17 mouse cellular contexts compared by ENCODE assay signal in the genomic region with DNA sequence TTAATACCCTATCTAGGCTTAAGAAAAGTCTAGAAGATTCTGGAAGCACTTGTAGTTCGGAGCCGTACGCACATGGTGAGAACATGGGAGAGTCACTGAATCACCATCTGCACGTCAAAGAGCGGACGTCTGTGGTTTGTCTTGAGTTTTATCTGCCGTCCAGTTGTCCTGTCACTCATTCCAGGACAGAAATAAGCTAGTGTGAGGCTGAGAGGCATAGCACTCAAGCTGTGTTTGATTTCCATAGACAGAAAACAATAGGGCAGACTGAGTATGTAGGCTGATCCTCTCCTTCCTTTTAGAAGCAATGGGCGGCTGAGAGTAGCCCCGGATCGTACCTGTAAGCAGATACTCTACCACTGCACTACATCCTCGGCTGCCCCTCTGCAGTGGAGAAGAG. TPM values are rescaled to one million over a fixed set of nuclear protein-coding genes. Genes with fewer than 3 reads are reported as not detected.
DNase-seq lines count a peak whose midpoint lies in the region; ATAC-seq and TF ChIP-seq lines count a peak whose summit lies in the region.
"Had no signal": no experiment of that assay in that cellular context is flagged by ENCODE, and none has a peak within 500 bp of the region (broad histone marks: within the 10 kb centered on the region; RNA-seq: fewer than 3 reads in every experiment).

No protein-coding gene starts in this region.

- H3K27ac ChIP-seq in heart, embryonic 16.5 days (ENCODE audit: low read length) = peak overlapping the region; percentile 88
- no peak overlapping the region; the same call in 1 of the 2 replicates for H3K27ac ChIP-seq in liver, embryonic 13.5 days
- H3K27ac ChIP-seq: kidney, embryonic 15.5 days; midbrain, embryonic 12.5 days had no signal

- H3K4me2 ChIP-seq in heart, embryonic 16.5 days (ENCODE audit: low read depth, low read length) = peak overlapping the region; percentile 52
- H3K4me2 ChIP-seq in liver, embryonic 13.5 days = no peak overlapping the region
- H3K4me2 ChIP-seq: kidney, embryonic 15.5 days; midbrain, embryonic 12.5 days had no signal

- no peak for TF ChIP-seq CTCF in C2C12 (IDR thresholded peaks at IDR 0.05; ENCODE audit: control insufficient read depth, insufficient read depth, insufficient read length)

- no peaks in the 10 kb centered on the region for H3K27me3 ChIP-seq in heart, embryonic 16.5 days (ENCODE audit: control insufficient read depth, insufficient read depth, low read length)
- no peaks in the 10 kb centered on the region for H3K27me3 ChIP-seq in C2C12 (ENCODE audit: control insufficient read depth, insufficient read depth, insufficient read length)
- H3K27me3 ChIP-seq in liver, embryonic 13.5 days = no peaks in the 10 kb centered on the region
- H3K27me3 ChIP-seq: kidney, embryonic 15.5 days; midbrain, embryonic 12.5 days; Patski had no signal

- 49% methylated on average over 11 of the region's 11 CpGs for WGBS in heart, embryonic 16.5 days
- WGBS in liver, embryonic 13.5 days (ENCODE audit: insufficient replicate concordance) = 57% methylated on average over 11 of the region's 11 CpGs

- peaks cover 15% of the 10 kb centered on the region for H3K36me3 ChIP-seq in heart, embryonic 16.5 days (ENCODE audit: control insufficient read depth, insufficient read depth)
- H3K36me3 ChIP-seq in C2C12 (ENCODE audit: control insufficient read depth, insufficient read depth) = peaks cover 18% of the 10 kb centered on the region
- H3K36me3 ChIP-seq in liver, embryonic 13.5 days = peaks cover 8% of the 10 kb centered on the region

- H3K4me1 ChIP-seq in heart, embryonic 16.5 days (ENCODE audit: control insufficient read depth, insufficient read depth, low read length) = peaks cover 3% of the 10 kb centered on the region
- peaks cover 13% of the 10 kb centered on the region for H3K4me1 ChIP-seq in liver, embryonic 13.5 days (replicated peaks)
- H3K4me1 ChIP-seq: kidney, embryonic 15.5 days; midbrain, embryonic 12.5 days had no signal

- peak overlapping the region; percentile 28 for H3K4me3 ChIP-seq in heart, embryonic 16.5 days (ENCODE audit: low read length)
- no peak overlapping the region for H3K4me3 ChIP-seq in C2C12 (ENCODE audit: insufficient read depth, poor library complexity, severe bottlenecking)
- no peak overlapping the region for H3K4me3 ChIP-seq in liver, embryonic 13.5 days (replicated peaks)
- H3K4me3 ChIP-seq: kidney, embryonic 15.5 days; midbrain, embryonic 12.5 days had no signal

- no peaks in the 10 kb centered on the region for H3K9me3 ChIP-seq in heart, embryonic 16.5 days (replicated peaks; ENCODE audit: control insufficient read depth, low read length)
- H3K9me3 ChIP-seq in liver, embryonic 13.5 days (replicated peaks) = no peaks in the 10 kb centered on the region
- H3K9me3 ChIP-seq: kidney, embryonic 15.5 days; midbrain, embryonic 12.5 days had no signal

- ATAC-seq in heart, embryonic 16.5 days (replicated peaks; ENCODE audit: extremely low read depth, insufficient read depth, low FRiP score) = peak; percentile 71
- peak; percentile 22 for ATAC-seq in liver, embryonic 13.5 days (ENCODE audit: low read depth)
- ATAC-seq: Patski had no signal

- DNase-seq in heart, adult 18-20 months = no peak
- peak; percentile 36 for DNase-seq in ES-CJ7 (ENCODE audit: low read depth, low spot score)
- no peak for DNase-seq in liver, embryonic 13.5 days
- DNase-seq in ovary, postnatal 36 days (ENCODE audit: low spot score) = no peak
- no peak for DNase-seq in Muller cell, postnatal 12 days (ENCODE audit: inconsistent ontology term)
- DNase-seq: cerebellum, adult 9-10 months; gastrocnemius, postnatal 36 days; lung, adult 2 months; lung, postnatal 36 days; retina, postnatal 1 day; right cerebral cortex, postnatal 4 days; thymus, postnatal 25 days had no signal

- peaks cover 3% of the 10 kb centered on the region for H3K79me3 ChIP-seq in C2C12 (ENCODE audit: low read depth)

- no peak overlapping the region for H3ac ChIP-seq in C2C12 (ENCODE audit: control insufficient read depth, insufficient read length, low read depth)

- peak overlapping the region; percentile 54 for H3K9ac ChIP-seq in heart, embryonic 16.5 days (ENCODE audit: low read length)
- H3K9ac ChIP-seq in liver, embryonic 13.5 days = no peak overlapping the region
- H3K9ac ChIP-seq: kidney, embryonic 15.5 days; midbrain, embryonic 12.5 days had no signal

- H3K79me2 ChIP-seq in C2C12 (ENCODE audit: control insufficient read depth, insufficient read depth) = no peaks in the 10 kb centered on the region

TF ChIP-seq in C2C12, 6 proteins besides CTCF, POLR2A, EP300 and RAD21:
- TF ChIP-seq MYOD1 (IDR thresholded peaks at IDR 0.05; ENCODE audit: control insufficient read depth, insufficient read length, low read depth) (peak; percentile 61), USF1 (IDR thresholded peaks at IDR 0.05; ENCODE audit: low read depth) (no peak), CEBPB (IDR thresholded peaks at IDR 0.05; ENCODE audit: low read depth) (no peak), MYOG (IDR thresholded peaks at IDR 0.05; ENCODE audit: control insufficient read depth, extremely low read depth, insufficient read length) (no peak), FOSL1 (IDR thresholded peaks at IDR 0.05; ENCODE audit: insufficient read depth, low read length, poor library complexity, severe bottlenecking) (no peak), MAX (IDR thresholded peaks at IDR 0.05) (no peak)

RNA-seq across cellular contexts. Expression of a gene that starts 38.6 kb away (rescaled TPM):
- polyA plus RNA-seq in heart, embryonic 16.5 days (2015; fragmentation: Nextera tagmentation; extraction: Ambion mirVana) = 14.9 and 15.3 TPM in 2 replicates
- 10 to 100 TPM; 20.7 to 23.8 TPM for total RNA-seq in heart, adult 18-20 months (2021)
- 3.3 TPM for polyA plus RNA-seq in C2C12 (2012; fragmentation: generic; extraction: Trizol)
- polyA plus RNA-seq in liver, embryonic 13.5 days (2015; fragmentation: Nextera tagmentation; extraction: Ambion mirVana) = 3.7 and 4.7 TPM in 2 replicates
